Mouse (Mus musculus): ENCODE results near the gene Frs2. TPM values are rescaled to one million over a fixed set of nuclear protein-coding genes. Genes with fewer than 3 reads are reported as not detected.

Gene Frs2
- total and polyA plus RNA-seq, 3 experiments = 16.6 to 105 (median 19.6) TPM

DNA sequence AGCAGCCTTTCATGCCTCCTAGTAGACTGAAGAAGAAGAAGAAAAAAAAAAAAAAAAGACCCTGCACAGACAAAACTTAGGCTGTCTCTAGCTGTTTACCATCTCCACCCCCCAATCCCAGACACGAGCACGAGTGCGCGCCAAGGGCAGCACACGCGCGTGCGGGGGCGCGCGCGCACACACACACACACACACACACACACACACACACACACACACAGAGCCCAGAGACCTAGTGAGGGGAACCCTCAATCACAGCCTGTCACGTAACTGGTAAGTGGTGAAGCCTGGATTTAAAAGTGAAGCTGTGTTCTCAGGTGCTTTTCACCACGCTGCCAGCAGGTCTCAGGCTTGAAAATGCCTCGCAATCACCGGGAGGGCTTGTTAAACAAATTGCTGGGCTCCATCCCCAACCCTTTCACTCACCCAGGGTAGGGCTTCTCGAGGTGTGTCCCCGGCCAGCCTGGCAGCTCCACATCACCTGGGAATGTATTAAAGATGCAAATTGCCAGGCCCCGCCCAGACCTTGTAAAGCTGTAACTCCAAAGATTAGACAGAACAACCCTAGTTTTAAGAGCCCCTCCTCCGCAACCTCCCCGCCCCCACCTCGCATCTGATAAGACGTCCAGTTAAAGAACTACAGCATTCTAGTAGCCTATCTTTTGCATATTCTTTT, 1.7 kb upstream of the Frs2 start:
- peak; percentile 35 for DNase-seq (ENCODE audit: low spot score)
- H3K4me1 ChIP-seq (ENCODE audit: insufficient read depth, low read depth, low read length) = peaks cover 48% of the 10 kb centered on the region

DNA sequence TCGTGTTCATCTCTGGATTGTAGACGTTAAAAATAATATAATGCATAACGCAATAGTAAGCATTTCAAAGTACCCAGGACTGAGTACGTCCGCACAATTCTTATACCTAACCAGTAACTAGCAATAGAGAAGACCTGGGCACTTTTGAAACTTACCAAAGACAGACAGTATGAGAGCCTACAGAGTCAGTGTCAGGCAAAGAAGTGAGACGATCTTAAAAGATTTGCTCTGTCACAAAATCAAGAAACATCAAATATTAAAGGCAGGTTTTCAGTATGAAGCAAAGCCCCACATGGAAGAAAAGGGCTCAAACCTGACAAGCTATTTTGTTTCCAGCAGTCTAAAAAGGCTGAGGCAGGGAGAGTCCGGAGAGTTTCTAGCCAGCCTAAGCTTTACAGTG, 907 bp upstream of the Frs2 start:
- DNase-seq (ENCODE audit: low spot score) = no peak
- peaks cover 55% of the 10 kb centered on the region for H3K4me1 ChIP-seq (ENCODE audit: insufficient read depth, low read depth, low read length)
- H3K27me3 ChIP-seq (ENCODE audit: insufficient read depth, low read length) = no peaks in the 10 kb centered on the region
- no peak for ATAC-seq (ENCODE audit: extremely low read depth, insufficient number of reproducible peaks, low FRiP score, poor library complexity, severe bottlenecking)
- peak overlapping the region; percentile 97; the same call in 1 of the 2 replicates for H3K4me3 ChIP-seq (ENCODE audit: low read depth, low read length)
- TF ChIP-seq GATA2 (IDR thresholded peaks at IDR 0.05; ENCODE audit: borderline replicate concordance, low read depth, low read length) (no peak), POLR2AphosphoS5 (IDR thresholded peaks at IDR 0.05; ENCODE audit: insufficient replicate concordance, low read depth, low read length) (no peak), GATA1 (IDR thresholded peaks at IDR 0.05; ENCODE audit: borderline replicate concordance, low read length) (no peak)
- H3K36me3 ChIP-seq (replicated peaks) = no peaks in the 10 kb centered on the region
- H3K9me3 ChIP-seq (replicated peaks) = no peaks in the 10 kb centered on the region

More for the DNA sequence above, 1.7 kb upstream of the Frs2 start:
- TF ChIP-seq CTCF (IDR thresholded peaks at IDR 0.05; ENCODE audit: low read depth, low read length) (no peak), GATA1 (IDR thresholded peaks at IDR 0.05; ENCODE audit: borderline replicate concordance, low read length) (no peak), POLR2AphosphoS5 (IDR thresholded peaks at IDR 0.05; ENCODE audit: insufficient replicate concordance, low read depth, low read length) (no peak), GATA2 (IDR thresholded peaks at IDR 0.05; ENCODE audit: borderline replicate concordance, low read depth, low read length) (no peak), TAL1 (conservative IDR thresholded peaks at IDR 0.05; ENCODE audit: low read depth, low read length) (no peak)
- Histone ChIP-seq H3K4me3 (ENCODE audit: low read depth, low read length) (peak overlapping the region; percentile 71), H3K9me3 (replicated peaks) (no peaks in the 10 kb centered on the region), H3K36me3 (replicated peaks) (no peaks in the 10 kb centered on the region), H3K27me3 (ENCODE audit: insufficient read depth, low read length) (no peaks in the 10 kb centered on the region)
- no peak for ATAC-seq (ENCODE audit: extremely low read depth, insufficient number of reproducible peaks, low FRiP score, poor library complexity, severe bottlenecking)

DNA sequence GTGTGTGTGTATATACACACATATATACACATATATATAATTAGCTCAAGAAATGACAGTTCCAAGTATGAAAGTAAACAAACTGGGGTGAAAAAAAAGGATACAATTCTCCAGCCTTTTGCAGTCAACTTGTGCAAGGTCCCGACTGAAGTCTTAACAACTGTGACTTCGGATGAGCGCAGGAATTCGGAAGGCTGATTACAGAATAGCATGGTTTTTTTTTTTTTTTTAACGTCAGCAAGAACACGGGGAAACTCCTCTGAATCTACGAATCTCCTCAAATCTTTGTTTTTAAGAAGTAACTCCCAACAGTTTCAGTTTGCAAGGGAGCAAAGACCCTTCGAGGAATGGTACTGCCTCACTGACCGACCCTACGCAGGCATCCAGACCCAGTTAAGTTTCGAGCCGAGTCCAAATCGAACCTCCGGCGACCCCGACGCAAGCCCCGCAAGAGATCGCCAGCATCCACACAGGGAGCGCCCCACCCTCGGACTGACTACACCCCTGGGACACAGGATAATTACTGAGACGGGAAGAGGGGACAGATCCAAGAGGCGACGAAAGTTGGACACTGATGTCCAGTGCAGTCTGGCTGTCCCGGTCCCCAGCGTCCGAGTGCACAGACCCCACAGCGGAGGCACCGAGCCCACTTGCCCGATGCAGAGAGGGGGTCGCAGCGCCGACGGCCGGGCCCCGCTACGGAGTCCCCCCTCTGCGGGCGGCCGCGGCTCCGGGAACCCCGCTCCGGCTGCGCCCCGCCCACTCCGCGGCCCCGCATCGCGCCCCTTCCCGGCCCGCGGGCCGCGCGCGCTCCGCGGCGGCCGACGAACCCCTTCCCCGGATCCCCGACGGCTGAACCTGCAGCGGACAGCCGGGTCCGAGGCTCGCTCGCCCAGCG, 622 bp downstream of the Frs2 start:
- peaks cover 63% of the 10 kb centered on the region for H3K4me1 ChIP-seq (ENCODE audit: insufficient read depth, low read depth, low read length)
- H3K4me3 ChIP-seq (ENCODE audit: low read depth, low read length) = peak overlapping the region; percentile 97
- H3K36me3 ChIP-seq (replicated peaks) = peaks cover 3% of the 10 kb centered on the region
- no peaks in the 10 kb centered on the region for H3K9me3 ChIP-seq (replicated peaks)
- peak; percentile 20 for DNase-seq (ENCODE audit: low spot score)
- H3K27me3 ChIP-seq (ENCODE audit: insufficient read depth, low read length) = no peaks in the 10 kb centered on the region
- ATAC-seq (ENCODE audit: extremely low read depth, insufficient number of reproducible peaks, low FRiP score, poor library complexity, severe bottlenecking) = no peak
- no peak for TF ChIP-seq GATA2 (IDR thresholded peaks at IDR 0.05; ENCODE audit: borderline replicate concordance, low read depth, low read length)
- TF ChIP-seq TAL1 (conservative IDR thresholded peaks at IDR 0.05; ENCODE audit: low read depth, low read length) = no peak
- TF ChIP-seq POLR2AphosphoS5 (IDR thresholded peaks at IDR 0.05; ENCODE audit: insufficient replicate concordance, low read depth, low read length) = no peak
- no peak for TF ChIP-seq GATA1 (IDR thresholded peaks at IDR 0.05; ENCODE audit: borderline replicate concordance, low read length)
- TF ChIP-seq CTCF (IDR thresholded peaks at IDR 0.05; ENCODE audit: low read depth, low read length) = no peak

DNA sequence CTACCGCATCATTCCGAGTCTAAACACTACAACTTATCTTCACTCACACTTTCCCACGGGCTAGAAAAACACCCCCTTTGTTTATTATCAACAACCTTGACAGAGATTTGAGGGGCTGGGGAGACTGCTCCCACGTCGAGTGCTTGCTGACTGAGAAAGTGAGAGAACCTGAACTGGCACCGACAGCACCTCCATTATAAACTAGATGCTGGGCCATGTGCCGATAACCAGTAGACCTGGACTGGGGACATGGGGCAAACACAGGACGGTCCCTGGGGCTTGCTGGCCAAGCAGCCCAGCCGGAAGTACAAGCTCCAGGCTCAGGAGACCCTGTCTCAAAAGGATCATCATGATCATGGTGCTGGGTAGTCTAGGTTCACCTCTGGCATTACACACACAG, 1.9 kb downstream of the Frs2 start:
- H3K36me3 ChIP-seq (replicated peaks) = peaks cover 9% of the 10 kb centered on the region
- DNase-seq (ENCODE audit: low spot score) (no peak), ATAC-seq (ENCODE audit: extremely low read depth, insufficient number of reproducible peaks, low FRiP score, poor library complexity, severe bottlenecking) (no peak)
- TF ChIP-seq POLR2AphosphoS5 (IDR thresholded peaks at IDR 0.05; ENCODE audit: insufficient replicate concordance, low read depth, low read length) (no peak), CTCF (IDR thresholded peaks at IDR 0.05; ENCODE audit: low read depth, low read length) (no peak), GATA1 (IDR thresholded peaks at IDR 0.05; ENCODE audit: borderline replicate concordance, low read length) (no peak), TAL1 (conservative IDR thresholded peaks at IDR 0.05; ENCODE audit: low read depth, low read length) (no peak), GATA2 (IDR thresholded peaks at IDR 0.05; ENCODE audit: borderline replicate concordance, low read depth, low read length) (no peak)
- H3K9me3 ChIP-seq (replicated peaks) = no peaks in the 10 kb centered on the region
- H3K4me1 ChIP-seq (ENCODE audit: insufficient read depth, low read depth, low read length) = peaks cover 67% of the 10 kb centered on the region
- no peaks in the 10 kb centered on the region for H3K27me3 ChIP-seq (ENCODE audit: insufficient read depth, low read length)
- H3K4me3 ChIP-seq (ENCODE audit: low read depth, low read length) = peak overlapping the region; percentile 72

DNA sequence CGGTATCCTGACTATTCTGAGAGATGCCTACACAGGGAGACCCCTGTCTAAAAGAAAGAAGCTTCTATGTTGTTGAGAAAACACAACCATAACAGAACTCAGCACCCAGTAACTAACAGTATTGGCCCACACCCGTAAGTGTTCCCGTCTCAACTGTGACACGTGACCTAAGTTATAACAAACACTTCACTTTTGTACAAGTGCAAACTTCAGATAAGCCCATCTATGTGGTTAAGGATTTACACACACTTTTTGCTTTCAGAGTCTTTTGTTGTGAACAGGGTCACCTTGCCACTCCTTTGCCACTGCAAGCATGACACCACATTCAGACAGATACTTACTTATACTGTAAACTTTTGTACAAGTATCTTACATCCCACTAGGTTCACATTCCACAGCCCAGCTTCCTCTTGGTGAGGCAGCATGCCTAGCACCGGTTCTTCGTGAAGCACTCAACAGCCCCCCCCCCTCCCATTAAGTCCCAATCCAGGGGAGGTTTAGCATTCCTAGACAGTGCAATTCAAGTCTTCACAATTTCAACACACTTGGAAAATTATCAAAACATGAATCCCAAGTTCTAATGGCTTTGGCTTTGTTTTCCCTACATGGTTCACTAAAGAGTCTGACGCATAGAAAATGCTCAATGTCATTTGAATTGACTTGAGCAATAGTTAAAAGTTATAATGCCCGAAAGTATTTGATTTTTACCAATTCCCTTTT, 2.6 kb downstream of the Frs2 start:
- ATAC-seq (ENCODE audit: extremely low read depth, insufficient number of reproducible peaks, low FRiP score, poor library complexity, severe bottlenecking) (peak; percentile 42), DNase-seq (ENCODE audit: low spot score) (peak; percentile 26)
- Histone ChIP-seq H3K4me1 (ENCODE audit: insufficient read depth, low read depth, low read length) (peaks cover 69% of the 10 kb centered on the region), H3K27me3 (ENCODE audit: insufficient read depth, low read length) (no peaks in the 10 kb centered on the region), H3K4me3 (ENCODE audit: low read depth, low read length) (peak overlapping the region; percentile 36; the same call in 1 of the 2 replicates), H3K9me3 (replicated peaks) (no peaks in the 10 kb centered on the region), H3K36me3 (replicated peaks) (peaks cover 15% of the 10 kb centered on the region)
- TF ChIP-seq CTCF (IDR thresholded peaks at IDR 0.05; ENCODE audit: low read depth, low read length) (no peak), GATA2 (IDR thresholded peaks at IDR 0.05; ENCODE audit: borderline replicate concordance, low read depth, low read length) (no peak), TAL1 (conservative IDR thresholded peaks at IDR 0.05; ENCODE audit: low read depth, low read length) (peak; percentile 50; the same call in 1 of the 2 replicates)

DNA sequence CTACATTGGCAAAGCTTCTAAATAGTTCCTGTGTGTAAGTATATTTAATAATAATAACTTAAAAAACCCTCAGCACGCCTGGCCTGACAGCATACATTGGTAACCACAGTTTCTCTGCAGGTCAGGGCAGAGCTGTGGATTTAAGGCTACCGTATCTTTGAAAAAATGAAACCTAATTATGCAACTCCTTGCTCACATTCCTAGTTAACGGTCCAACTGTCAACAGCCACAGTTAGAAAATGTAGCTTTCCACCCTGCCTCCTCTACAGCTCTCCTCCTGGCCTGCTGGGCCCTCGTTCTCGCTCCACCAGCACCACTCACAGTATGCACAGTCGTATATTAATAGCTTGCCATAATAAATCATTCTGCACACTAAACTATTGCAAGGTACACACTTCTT, 3.7 kb downstream of the Frs2 start:
- ATAC-seq (ENCODE audit: extremely low read depth, insufficient number of reproducible peaks, low FRiP score, poor library complexity, severe bottlenecking) (no peak), DNase-seq (ENCODE audit: low spot score) (no peak)
- Histone ChIP-seq H3K9me3 (replicated peaks) (no peaks in the 10 kb centered on the region), H3K4me3 (ENCODE audit: low read depth, low read length) (peak overlapping the region; percentile 41; the same call in 1 of the 2 replicates), H3K4me1 (ENCODE audit: insufficient read depth, low read depth, low read length) (peaks cover 61% of the 10 kb centered on the region), H3K36me3 (replicated peaks) (peaks cover 17% of the 10 kb centered on the region), H3K27me3 (ENCODE audit: insufficient read depth, low read length) (no peaks in the 10 kb centered on the region)
- TF ChIP-seq GATA1 (IDR thresholded peaks at IDR 0.05; ENCODE audit: borderline replicate concordance, low read length) = no peak
- no peak for TF ChIP-seq POLR2AphosphoS5 (IDR thresholded peaks at IDR 0.05; ENCODE audit: insufficient replicate concordance, low read depth, low read length)
- TF ChIP-seq GATA2 (IDR thresholded peaks at IDR 0.05; ENCODE audit: borderline replicate concordance, low read depth, low read length) = no peak
- TF ChIP-seq CTCF (IDR thresholded peaks at IDR 0.05; ENCODE audit: low read depth, low read length) = no peak
